Mouse (Mus musculus) liver, embryonic 16.5 days (tissue): ENCODE measurements around the gene H2-Eb1. TPM values are rescaled to one million over a fixed set of nuclear protein-coding genes. Genes with fewer than 3 reads are reported as not detected.

ENCODE experiments used
- ATAC-seq: fragments of 200-750 bp; cut with Nextera tagmentation; 2 replicates; pipeline ENCODE4 v1.8.0; 2017; ENCODE audit warnings: low read depth, mild to moderate bottlenecking, moderate number of reproducible peaks, moderate library complexity
- H3K27ac ChIP-seq: fragments of 300-500 bp; sonication (generic); 2 replicates; pipeline ENCODE4 v1.5.1; 2014; ENCODE audit warnings: mild to moderate bottlenecking, low read length
- H3K27me3 ChIP-seq: fragments of 300-500 bp; sonication (generic); 2 replicates; pipeline ENCODE4 v1.6.1; 2014; ENCODE audit warnings: low read depth, low read length, mixed read lengths; ENCODE audit not compliant: control insufficient read depth, insufficient read depth
- H3K36me3 ChIP-seq: fragments of 300-500 bp; sonication (generic); 2 replicates; pipeline ENCODE4 v1.6.1; 2014; ENCODE audit warnings: mild to moderate bottlenecking; ENCODE audit not compliant: control insufficient read depth, insufficient read depth
- H3K4me1 ChIP-seq: fragments of 300-500 bp; sonication (generic); 2 replicates; pipeline ENCODE4 v1.6.1; 2014; ENCODE audit warnings: low read depth, low read length, mixed read lengths; ENCODE audit not compliant: control insufficient read depth
- H3K4me2 ChIP-seq: fragments of 300-500 bp; sonication (generic); 2 replicates; pipeline ENCODE4 v1.6.1; 2014; ENCODE audit warnings: low read depth, low read length, mixed read lengths
- H3K4me3 ChIP-seq: fragments of 300-500 bp; sonication (generic); 2 replicates; pipeline ENCODE4 v1.5.1; 2014; ENCODE audit warnings: low read depth, mild to moderate bottlenecking, low read length
- H3K9ac ChIP-seq: fragments of 300-500 bp; sonication (generic); 2 replicates; pipeline ENCODE4 v1.6.1; 2014; ENCODE audit warnings: low read depth, low read length
- H3K9me3 ChIP-seq: fragments of 300-500 bp; sonication (generic); replicated peaks from 2 replicates; pipeline ENCODE4 v1.6.1; 2016; ENCODE audit warnings: low read length; ENCODE audit not compliant: control insufficient read depth
- WGBS: fragments of 180-500 bp; shearing (Covaris S2); extraction: QIAGEN DNeasy Blood & Tissue Kit; methylation state at CpG from one replicate; pipeline ENCODE4 v1.1.7; 2014; ENCODE audit not compliant: insufficient replicate concordance; 5-methylcytosine and 5-hydroxymethylcytosine counted together
- polyA plus RNA-seq: library from polyadenylated mRNA; unstranded; fragments of >200 nt; fragmentation: Nextera tagmentation; extraction: Ambion mirVana; gene quantifications from 2 replicates; pipeline ENCODE4 v1.2.1, GENCODE M21; 2015

Gene H2-Eb1
- polyA plus RNA-seq, 1 experiment from 2014 or later = 3.2 TPM

GRCm38 (mm10) chr17:34268262-34268661 is 37.4 kb upstream of the H2-Eb1 start:
- Histone ChIP-seq H3K27me3 (peaks cover 23% of the 10 kb centered on the region), H3K36me3 (no peaks in the 10 kb centered on the region), H3K27ac (no peak overlapping the region), H3K4me1 (peaks cover 3% of the 10 kb centered on the region), H3K4me3 (no peak overlapping the region), H3K9me3 (no peaks in the 10 kb centered on the region), H3K9ac (no peak overlapping the region), H3K4me2 (no peak overlapping the region)
- no peak for ATAC-seq
- WGBS = 48% methylated on average over 2 of the region's 2 CpGs

- Histone ChIP-seq H3K27me3 (peaks cover 18% of the 10 kb centered on the region), H3K4me2 (no peak overlapping the region), H3K27ac (no peak overlapping the region), H3K9ac (no peak overlapping the region), H3K9me3 (no peaks in the 10 kb centered on the region), H3K4me1 (peaks cover 3% of the 10 kb centered on the region), H3K36me3 (no peaks in the 10 kb centered on the region), H3K4me3 (no peak overlapping the region)
- WGBS = 67% methylated on average over 2 of the region's 2 CpGs
- ATAC-seq = no peak
Measured at GRCm38 (mm10) chr17:34268748-34269147, 36.9 kb upstream of the H2-Eb1 start.

- Histone ChIP-seq H3K9ac (no peak overlapping the region), H3K4me3 (no peak overlapping the region), H3K27ac (no peak overlapping the region), H3K27me3 (peaks cover 8% of the 10 kb centered on the region), H3K4me2 (no peak overlapping the region), H3K9me3 (no peaks in the 10 kb centered on the region), H3K4me1 (peaks cover 3% of the 10 kb centered on the region; the same call in 1 of the 2 replicates), H3K36me3 (no peaks in the 10 kb centered on the region)
- ATAC-seq = no peak
- WGBS = 56% methylated on average over 4 of the region's 4 CpGs
Measured at GRCm38 (mm10) chr17:34269817-34270216, 35.9 kb upstream of the H2-Eb1 start.

- Histone ChIP-seq H3K4me1 (no peaks in the 10 kb centered on the region), H3K9ac (no peak overlapping the region), H3K27me3 (peaks cover 4% of the 10 kb centered on the region), H3K4me3 (no peak overlapping the region), H3K9me3 (no peaks in the 10 kb centered on the region), H3K27ac (no peak overlapping the region), H3K36me3 (no peaks in the 10 kb centered on the region), H3K4me2 (no peak overlapping the region)
- WGBS = 77% methylated on average over 2 of the region's 2 CpGs
- no peak for ATAC-seq
Measured at GRCm38 (mm10) chr17:34270230-34270629, 35.4 kb upstream of the H2-Eb1 start.

- no peak for ATAC-seq
- no peak overlapping the region for H3K4me3 ChIP-seq
- WGBS = 56% methylated on average over 2 of the region's 2 CpGs
Measured at GRCm38 (mm10) chr17:34270940-34271339, 34.7 kb upstream of the H2-Eb1 start.

GRCm38 (mm10) chr17:34272102-34272501 is 33.6 kb upstream of the H2-Eb1 start:
- no peaks in the 10 kb centered on the region for H3K4me1 ChIP-seq
- H3K4me3 ChIP-seq = no peak overlapping the region
- no peaks in the 10 kb centered on the region for H3K27me3 ChIP-seq
- no peak overlapping the region for H3K4me2 ChIP-seq
- H3K9me3 ChIP-seq = no peaks in the 10 kb centered on the region
- no peak overlapping the region for H3K27ac ChIP-seq
- WGBS = 74% methylated on average over 1 of the region's 1 CpGs
- H3K36me3 ChIP-seq = no peaks in the 10 kb centered on the region
- no peak overlapping the region for H3K9ac ChIP-seq
- ATAC-seq = no peak

More at GRCm38 (mm10) chr17:34270940-34271339, 34.7 kb upstream of the H2-Eb1 start:
- H3K4me1 ChIP-seq = no peaks in the 10 kb centered on the region
- no peak overlapping the region for H3K9ac ChIP-seq
- no peak overlapping the region for H3K27ac ChIP-seq
- H3K36me3 ChIP-seq = no peaks in the 10 kb centered on the region
- H3K4me2 ChIP-seq = no peak overlapping the region
- no peaks in the 10 kb centered on the region for H3K9me3 ChIP-seq
- H3K27me3 ChIP-seq = no peaks in the 10 kb centered on the region

- no peak overlapping the region for H3K27ac ChIP-seq
- WGBS = 51% methylated on average over 1 of the region's 1 CpGs
- H3K4me1 ChIP-seq = no peaks in the 10 kb centered on the region
- no peaks in the 10 kb centered on the region for H3K36me3 ChIP-seq
- H3K9me3 ChIP-seq = no peaks in the 10 kb centered on the region
- H3K4me3 ChIP-seq = no peak overlapping the region
- H3K4me2 ChIP-seq = no peak overlapping the region
- ATAC-seq = no peak
- H3K9ac ChIP-seq = no peak overlapping the region
- no peaks in the 10 kb centered on the region for H3K27me3 ChIP-seq
Measured at GRCm38 (mm10) chr17:34280499-34281038, 25.1 kb upstream of the H2-Eb1 start.

- H3K27ac ChIP-seq = no peak overlapping the region
- no peak overlapping the region for H3K4me2 ChIP-seq
- no peak overlapping the region for H3K9ac ChIP-seq
- no peaks in the 10 kb centered on the region for H3K36me3 ChIP-seq
- H3K9me3 ChIP-seq = no peaks in the 10 kb centered on the region
- WGBS = 47% methylated on average over 1 of the region's 1 CpGs
- H3K4me3 ChIP-seq = no peak overlapping the region
- H3K4me1 ChIP-seq = no peaks in the 10 kb centered on the region
- H3K27me3 ChIP-seq = no peaks in the 10 kb centered on the region
- no peak for ATAC-seq
Measured at GRCm38 (mm10) chr17:34281836-34282235, 23.8 kb upstream of the H2-Eb1 start.

GRCm38 (mm10) chr17:34285371-34285770 is 20.3 kb upstream of the H2-Eb1 start:
- no peaks in the 10 kb centered on the region for H3K36me3 ChIP-seq
- no peak overlapping the region for H3K27ac ChIP-seq
- no peaks in the 10 kb centered on the region for H3K9me3 ChIP-seq
- WGBS = 68% methylated on average over 4 of the region's 4 CpGs
- H3K9ac ChIP-seq = no peak overlapping the region
- ATAC-seq = no peak
- H3K27me3 ChIP-seq = no peaks in the 10 kb centered on the region
- H3K4me1 ChIP-seq = no peaks in the 10 kb centered on the region
- no peak overlapping the region for H3K4me3 ChIP-seq
- H3K4me2 ChIP-seq = no peak overlapping the region
